Mouse (Mus musculus) CH12F3 (cell line): ENCODE measurements at regions not wholly inside any gene's neighbourhood (a gene's known extent, or its start where the extent isn't known, plus 50 kb on each side); places are given as distances from the start of the nearest gene placed in this dataset.

Experiments used
- in situ Hi-C: fragments of 300-500 bp; cut with MboI; formaldehyde crosslinking; loops from 2 replicates; pipeline ENCODE4 v1.14.3; 2020; ENCODE audit warnings: low sequenced_read_pairs

DNA sequence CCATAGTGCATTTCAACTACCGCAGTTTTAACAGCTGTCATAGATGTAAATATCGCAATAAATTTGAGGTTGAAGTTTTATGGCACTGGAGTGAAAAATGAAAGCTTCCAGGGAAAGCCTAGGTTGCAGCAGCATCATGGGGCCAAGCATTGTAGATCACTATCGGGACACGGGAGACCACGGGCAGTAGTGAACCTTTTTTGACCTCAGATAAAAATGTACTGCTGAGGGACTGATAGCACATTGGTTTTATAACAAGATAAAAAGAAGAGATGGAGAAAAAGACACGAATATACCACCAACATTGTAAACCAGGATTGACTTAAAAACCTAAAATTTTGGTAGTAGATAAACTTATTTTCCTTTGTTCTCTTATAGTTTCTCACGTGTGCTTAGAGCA lies 143.1 kb upstream of the Eya4 start:
- in situ Hi-C loops = no loop called here

GRCm38 (mm10) chr10:23492971-23493370 lies 142.4 kb upstream of the Eya4 start:
- in situ Hi-C loops = no loop called here

- in situ Hi-C loops = no loop called here
Observed at GRCm38 (mm10) chr10:23488996-23489395, 138.4 kb upstream of the Eya4 start.

DNA sequence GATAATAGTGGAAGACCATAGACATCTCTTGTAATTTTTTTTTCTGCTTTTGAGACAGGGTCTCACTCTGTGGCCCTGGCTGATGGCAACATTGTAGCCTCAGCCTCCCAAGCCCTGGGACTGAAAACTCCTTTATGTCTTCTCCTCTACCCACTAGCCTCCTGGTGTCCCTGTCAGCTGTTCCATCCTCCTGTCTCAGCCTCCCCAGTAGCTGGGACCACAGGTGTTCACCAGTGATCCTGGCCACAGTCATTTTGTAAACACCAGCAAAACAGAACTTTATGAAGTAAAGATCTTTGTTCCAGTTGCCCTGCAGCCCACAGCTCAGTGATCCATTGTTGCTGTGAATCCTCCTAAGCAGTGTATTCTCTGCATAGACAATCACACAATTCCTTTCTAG lies 129.9 kb upstream of the Eya4 start:
- in situ Hi-C loops = no loop called here

GRCm38 (mm10) chr10:23478902-23479301 lies 128.3 kb upstream of the Eya4 start:
- in situ Hi-C loops = no loop called here

- in situ Hi-C loops = no loop called here
Observed at GRCm38 (mm10) chr10:23477104-23477503, 126.5 kb upstream of the Eya4 start.

- in situ Hi-C loops = no loop called here
Observed at GRCm38 (mm10) chr10:23450997-23451396, 100.4 kb upstream of the Eya4 start.

GRCm38 (mm10) chr10:23450647-23450979 lies 100.0 kb upstream of the Eya4 start:
- in situ Hi-C loops = no loop called here

DNA sequence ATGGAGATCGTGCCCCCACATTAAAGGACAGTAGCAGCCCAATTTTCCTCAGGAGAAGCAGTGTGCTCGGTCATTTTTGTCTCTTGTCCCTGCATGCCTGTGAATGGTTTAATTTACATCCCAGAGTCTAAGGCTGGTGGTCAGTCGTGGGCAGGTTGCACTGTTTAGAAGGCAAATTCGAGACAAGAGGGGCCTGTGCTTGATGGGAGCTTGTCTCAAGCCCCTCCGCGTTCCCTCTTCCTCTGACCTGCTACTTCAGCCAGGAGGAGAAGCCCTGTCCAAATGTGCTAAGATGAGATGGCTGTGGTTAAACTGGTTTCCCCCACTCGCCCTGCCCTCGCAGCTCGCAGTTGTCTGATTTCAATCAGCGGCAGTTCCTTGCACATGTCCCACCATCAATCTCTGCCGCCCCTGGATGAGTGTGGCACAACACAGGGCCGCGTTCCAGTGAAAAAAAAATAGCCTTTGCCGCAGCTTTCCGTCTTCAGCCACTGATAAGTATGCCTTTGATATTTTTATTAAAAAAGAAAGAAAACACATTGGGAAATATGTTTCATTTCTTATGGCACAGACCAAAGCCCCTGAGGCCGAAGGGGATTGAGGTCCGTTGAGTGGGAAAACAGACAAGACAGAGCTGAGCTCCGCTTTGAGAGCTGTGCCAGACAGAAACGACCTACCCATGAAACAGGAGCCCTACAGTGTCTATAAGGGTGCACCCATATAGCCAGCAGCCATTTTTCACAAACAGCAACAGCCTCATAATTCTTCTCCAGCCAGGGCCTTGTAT lies 99.5 kb upstream of the Eya4 start:
- in situ Hi-C loops = no loop called here

DNA sequence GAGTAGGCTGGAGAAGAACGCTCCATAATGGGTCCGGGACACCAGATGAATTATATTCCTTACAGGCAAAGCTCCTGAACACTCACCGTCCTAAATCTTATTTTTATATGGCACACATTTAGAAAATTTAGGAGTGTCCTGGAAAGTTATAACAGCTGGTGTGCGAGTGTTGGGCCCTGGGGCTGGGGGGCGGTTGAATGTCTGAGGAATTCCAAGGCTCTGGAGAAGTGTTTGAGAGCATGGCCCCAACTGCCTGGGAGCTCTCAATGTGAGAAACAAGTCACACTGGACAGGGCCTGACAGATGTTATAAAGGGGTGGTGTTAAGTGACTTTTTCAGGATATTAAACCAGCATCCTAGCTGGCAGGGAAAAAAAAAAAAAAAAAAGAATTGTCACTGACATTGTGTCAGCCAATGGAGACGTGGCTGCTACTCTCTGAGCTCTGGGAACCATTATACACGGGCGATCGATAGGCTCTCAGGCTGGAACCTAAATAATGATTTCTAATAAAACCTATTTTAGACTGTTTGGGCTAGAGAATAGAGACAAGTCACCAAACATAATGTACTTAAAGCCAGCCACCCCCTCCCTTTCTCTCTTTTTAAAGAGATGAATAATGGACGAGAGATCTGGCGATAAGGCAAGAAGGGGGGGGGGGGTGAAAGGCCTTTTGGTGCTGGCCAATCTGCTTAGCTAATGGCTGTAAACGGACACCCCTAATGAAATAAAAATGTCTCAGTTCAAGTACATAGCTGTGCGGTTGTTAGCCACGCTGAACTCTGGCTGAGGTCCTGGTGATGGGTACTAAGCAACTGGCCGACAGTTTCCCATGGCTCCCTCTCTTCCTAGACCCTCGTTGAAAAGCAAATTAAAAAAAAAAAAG lies 98.6 kb upstream of the Eya4 start:
- in situ Hi-C loops = no loop called here

DNA sequence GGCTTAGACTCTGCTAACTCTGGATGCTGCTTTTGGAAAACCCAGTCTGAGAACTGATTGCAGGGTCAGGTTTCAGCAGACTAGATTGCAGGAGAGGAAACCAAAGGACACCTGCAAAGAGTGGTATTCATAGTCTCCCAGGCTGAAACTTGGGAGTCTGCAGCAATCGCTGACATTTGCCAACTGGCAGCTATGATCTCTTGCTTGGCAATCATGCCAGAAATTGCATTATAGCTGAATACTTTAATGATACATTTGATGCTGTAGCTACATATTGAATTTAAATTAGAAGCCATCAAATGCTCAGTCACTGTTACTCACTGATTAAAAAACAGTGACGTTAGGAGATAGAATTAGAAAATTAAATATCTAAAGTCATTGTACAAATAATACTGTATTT lies 79.8 kb upstream of the Eya4 start:
- in situ Hi-C loops = no loop called here

DNA sequence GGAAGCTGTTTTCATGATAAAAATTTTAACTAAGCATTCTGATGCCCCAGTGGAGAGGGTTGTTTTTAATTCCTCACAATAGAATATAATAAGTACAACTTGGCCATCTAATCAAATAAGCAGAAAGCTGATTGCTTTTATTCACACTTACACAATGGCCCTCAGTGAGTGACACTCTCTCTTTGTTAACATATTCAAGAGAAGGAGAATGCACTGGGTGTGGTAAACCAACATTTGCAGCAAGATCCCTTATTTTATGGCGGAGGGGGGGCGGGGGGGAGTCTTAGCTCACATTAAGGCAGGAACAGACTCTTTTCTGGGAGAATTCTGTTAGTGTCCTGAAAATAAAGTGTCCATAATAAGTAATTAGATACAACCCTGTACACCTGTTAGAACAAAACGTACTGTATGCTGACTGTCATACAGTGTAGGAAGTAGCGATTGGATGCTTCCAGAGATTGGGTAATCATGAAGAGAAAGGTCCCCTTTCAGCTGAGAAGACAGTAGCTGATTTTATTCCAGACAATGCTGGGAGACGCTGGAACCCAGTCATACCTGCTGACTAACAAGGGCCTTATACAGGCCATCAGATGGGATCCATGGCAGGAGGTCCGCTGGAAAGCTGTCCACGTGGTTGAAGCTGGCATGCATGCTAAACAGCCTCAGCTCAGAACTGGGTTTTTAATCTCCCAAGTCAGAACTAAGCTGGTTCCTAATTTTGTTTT lies 63.4 kb upstream of the Eya4 start:
- in situ Hi-C loops = no loop called here

DNA sequence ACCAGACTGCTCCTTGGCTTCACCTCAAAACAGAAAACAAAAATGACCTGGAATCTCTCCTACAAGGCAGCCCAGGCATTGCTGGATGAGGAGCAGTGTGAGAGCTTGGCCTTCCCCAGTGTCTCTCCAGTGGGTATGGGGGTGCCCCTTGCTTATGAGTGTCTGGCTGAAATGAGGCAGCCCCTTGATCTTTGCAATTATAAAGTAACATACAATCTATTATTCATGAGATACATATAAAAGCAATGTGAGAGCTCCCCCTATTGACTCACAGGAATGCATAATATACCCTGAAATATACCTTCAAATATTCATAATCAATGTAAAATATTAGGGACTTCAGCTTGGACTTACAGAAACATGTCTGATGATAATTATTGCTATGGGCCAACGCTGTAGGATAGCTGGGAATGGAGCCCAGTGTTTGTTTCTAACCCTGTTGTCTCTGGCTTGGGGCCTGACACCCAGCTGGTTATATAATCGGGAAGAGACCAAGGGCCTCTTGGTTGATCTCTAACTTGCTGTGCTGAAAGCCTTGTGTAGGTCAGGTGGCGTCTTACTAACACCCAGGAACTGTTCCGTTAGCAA lies 52.9 kb upstream of the Eya4 start:
- in situ Hi-C loops = no loop called here
